Mouse (Mus musculus) stomach, embryonic 14.5 days (tissue): ENCODE measurements around the gene Eddm3b. TPM values are rescaled to one million over a fixed set of nuclear protein-coding genes. Genes with fewer than 3 reads are reported as not detected.

ENCODE experiments used
- ATAC-seq: fragments of 200-750 bp; cut with Nextera tagmentation; 2 replicates; pipeline ENCODE4 v1.8.0; 2017; ENCODE audit warnings: low read depth, moderate TSS enrichment; ENCODE audit not compliant: insufficient number of reproducible peaks, insufficient read depth, low FRiP score
- H3K27ac ChIP-seq: fragments of 300-500 bp; sonication (generic); 2 replicates; pipeline ENCODE4 v1.5.1; 2014; ENCODE audit warnings: mild to moderate bottlenecking, low read length, moderate library complexity, mixed read lengths
- H3K27me3 ChIP-seq: fragments of 300-500 bp; sonication (generic); 2 replicates; pipeline ENCODE4 v1.6.1; 2014; ENCODE audit warnings: low read length, control low read depth, mixed read lengths; ENCODE audit not compliant: control insufficient read depth, insufficient read depth
- H3K36me3 ChIP-seq: fragments of 300-500 bp; sonication (generic); 2 replicates; pipeline ENCODE4 v1.6.1; 2014; ENCODE audit warnings: mild to moderate bottlenecking, control low read depth, low read length, moderate library complexity, mixed read lengths; ENCODE audit not compliant: control insufficient read depth, insufficient read depth
- H3K4me1 ChIP-seq: fragments of 300-500 bp; sonication (generic); 2 replicates; pipeline ENCODE4 v1.6.1; 2014; ENCODE audit warnings: low read length, control low read depth, mixed read lengths; ENCODE audit not compliant: control insufficient read depth, insufficient read depth
- H3K4me2 ChIP-seq: fragments of 300-500 bp; sonication (generic); replicated peaks from 2 replicates; pipeline ENCODE4 v1.6.1; 2014; ENCODE audit warnings: low read depth, low read length, control low read depth
- H3K4me3 ChIP-seq: fragments of 300-500 bp; sonication (generic); 2 replicates; pipeline ENCODE4 v1.5.1; 2014; ENCODE audit warnings: low read depth, low read length, control low read depth
- H3K9ac ChIP-seq: fragments of 300-500 bp; sonication (generic); replicated peaks from 2 replicates; pipeline ENCODE4 v1.6.1; 2014; ENCODE audit warnings: low read depth, mild to moderate bottlenecking, control low read depth, low read length, moderate library complexity, mixed read lengths
- H3K9me3 ChIP-seq: fragments of 300-500 bp; sonication (generic); 2 replicates; pipeline ENCODE4 v1.6.1; 2016; ENCODE audit warnings: low read depth, low read length, control low read depth; ENCODE audit not compliant: control insufficient read depth
- WGBS: fragments of 180-500 bp; shearing (Covaris S2); extraction: QIAGEN DNeasy Blood & Tissue Kit; methylation state at CpG from one replicate; pipeline ENCODE4 v1.1.7; 2014; 5-methylcytosine and 5-hydroxymethylcytosine counted together
- polyA plus RNA-seq: library from polyadenylated mRNA; unstranded; fragments of >200 nt; fragmentation: Nextera tagmentation; extraction: Ambion mirVana; gene quantifications from 2 replicates; pipeline ENCODE4 v1.2.1, GENCODE M21; 2014

Gene Eddm3b
- polyA plus RNA-seq, 1 experiment from 2014 or later = not detected

DNA sequence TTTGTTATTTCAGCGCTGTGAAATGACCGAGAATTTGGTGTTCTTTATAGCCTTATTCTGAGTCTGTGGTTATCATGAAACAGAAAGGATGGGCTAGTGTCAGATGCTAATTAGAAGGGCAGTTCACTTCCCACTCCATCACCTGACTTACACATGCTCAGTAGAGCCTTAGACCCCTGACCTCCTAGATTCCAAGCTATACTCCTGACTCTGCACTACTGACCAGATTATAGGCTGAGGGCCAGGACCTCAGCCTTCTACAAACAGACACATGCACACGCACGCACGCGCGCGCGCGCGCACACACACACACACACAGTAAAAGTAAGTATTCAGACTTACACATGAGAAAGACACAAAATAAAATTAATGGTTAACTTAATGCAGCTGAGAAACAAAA is 15.3 kb upstream of the Eddm3b start:
- WGBS = 96% methylated on average over 11 of the region's 11 CpGs
- Histone ChIP-seq H3K4me3 (no peak overlapping the region), H3K9me3 (no peaks in the 10 kb centered on the region), H3K4me1 (0 out of 2 replicates have a peak, but pooled peaks cover 2% of the 10 kb centered on the region), H3K27me3 (no peaks in the 10 kb centered on the region), H3K27ac (no peak overlapping the region), H3K4me2 (no peak overlapping the region), H3K9ac (no peak overlapping the region), H3K36me3 (no peaks in the 10 kb centered on the region)
- ATAC-seq = no peak

GRCm38 (mm10) chr14:51101284-51101683 is 12.9 kb upstream of the Eddm3b start:
- H3K4me3 ChIP-seq = no peak overlapping the region
- H3K36me3 ChIP-seq = 0 out of 2 replicates have a peak, but pooled peaks cover 4% of the 10 kb centered on the region
- no peak overlapping the region for H3K9ac ChIP-seq
- 70% methylated on average over 9 of the region's 9 CpGs for WGBS
- no peaks in the 10 kb centered on the region for H3K9me3 ChIP-seq
- H3K27me3 ChIP-seq = no peaks in the 10 kb centered on the region
- no peak overlapping the region for H3K27ac ChIP-seq
- H3K4me2 ChIP-seq = no peak overlapping the region
- H3K4me1 ChIP-seq = no peaks in the 10 kb centered on the region
- no peak for ATAC-seq

GRCm38 (mm10) chr14:51103217-51103616 is 11.0 kb upstream of the Eddm3b start:
- Histone ChIP-seq H3K9me3 (no peaks in the 10 kb centered on the region), H3K9ac (no peak overlapping the region), H3K36me3 (0 out of 2 replicates have a peak, but pooled peaks cover 4% of the 10 kb centered on the region), H3K4me2 (no peak overlapping the region), H3K4me3 (no peak overlapping the region), H3K27me3 (no peaks in the 10 kb centered on the region), H3K27ac (no peak overlapping the region), H3K4me1 (no peaks in the 10 kb centered on the region)
- WGBS = 63% methylated on average over 3 of the region's 3 CpGs
- no peak for ATAC-seq

- ATAC-seq = no peak
- Histone ChIP-seq H3K4me3 (no peak overlapping the region), H3K4me1 (no peaks in the 10 kb centered on the region), H3K9ac (no peak overlapping the region), H3K4me2 (no peak overlapping the region), H3K9me3 (no peaks in the 10 kb centered on the region), H3K36me3 (0 out of 2 replicates have a peak, but pooled peaks cover 4% of the 10 kb centered on the region), H3K27ac (no peak overlapping the region), H3K27me3 (no peaks in the 10 kb centered on the region)
- WGBS = 75% methylated on average over 2 of the region's 2 CpGs
Measured at GRCm38 (mm10) chr14:51104366-51104765, 9.9 kb upstream of the Eddm3b start.

GRCm38 (mm10) chr14:51106449-51106967 is 7.7 kb upstream of the Eddm3b start:
- Histone ChIP-seq H3K9me3 (no peaks in the 10 kb centered on the region), H3K4me2 (no peak overlapping the region), H3K9ac (no peak overlapping the region), H3K4me3 (no peak overlapping the region), H3K27me3 (no peaks in the 10 kb centered on the region), H3K36me3 (0 out of 2 replicates have a peak, but pooled peaks cover 4% of the 10 kb centered on the region), H3K4me1 (no peaks in the 10 kb centered on the region), H3K27ac (no peak overlapping the region)
- ATAC-seq = no peak

- Histone ChIP-seq H3K36me3 (no peaks in the 10 kb centered on the region), H3K9me3 (no peaks in the 10 kb centered on the region), H3K4me2 (no peak overlapping the region), H3K9ac (no peak overlapping the region), H3K4me3 (no peak overlapping the region), H3K27ac (no peak overlapping the region), H3K4me1 (no peaks in the 10 kb centered on the region), H3K27me3 (no peaks in the 10 kb centered on the region)
- no peak for ATAC-seq
- WGBS = 70% methylated on average over 3 of the region's 3 CpGs
Measured at GRCm38 (mm10) chr14:51111966-51112365, 2.3 kb upstream of the Eddm3b start.

- Histone ChIP-seq H3K27ac (no peak overlapping the region), H3K4me1 (no peaks in the 10 kb centered on the region), H3K9me3 (no peaks in the 10 kb centered on the region), H3K4me2 (no peak overlapping the region), H3K36me3 (no peaks in the 10 kb centered on the region), H3K27me3 (no peaks in the 10 kb centered on the region), H3K4me3 (no peak overlapping the region), H3K9ac (no peak overlapping the region)
- WGBS = 40% methylated on average over 9 of the region's 9 CpGs
- no peak for ATAC-seq
Measured at GRCm38 (mm10) chr14:51113476-51113875, 750 bp upstream of the Eddm3b start.

- ATAC-seq = no peak
- Histone ChIP-seq H3K4me1 (no peaks in the 10 kb centered on the region), H3K9ac (no peak overlapping the region), H3K27ac (no peak overlapping the region), H3K4me3 (no peak overlapping the region), H3K4me2 (no peak overlapping the region), H3K27me3 (no peaks in the 10 kb centered on the region), H3K36me3 (no peaks in the 10 kb centered on the region), H3K9me3 (no peaks in the 10 kb centered on the region)
- 80% methylated on average over 6 of the region's 6 CpGs for WGBS
Measured at GRCm38 (mm10) chr14:51125684-51126083, 11.5 kb downstream of the Eddm3b start.

GRCm38 (mm10) chr14:51127648-51128258 is 13.5 kb downstream of the Eddm3b start:
- no peaks in the 10 kb centered on the region for H3K4me1 ChIP-seq
- no peak overlapping the region for H3K4me2 ChIP-seq
- no peak overlapping the region for H3K9ac ChIP-seq
- WGBS = 59% methylated on average over 2 of the region's 2 CpGs
- H3K36me3 ChIP-seq = no peaks in the 10 kb centered on the region
- peak; percentile 68; the same call in 1 of the 2 replicates for ATAC-seq
- H3K27ac ChIP-seq = no peak overlapping the region
- H3K9me3 ChIP-seq = no peaks in the 10 kb centered on the region
- no peak overlapping the region for H3K4me3 ChIP-seq
- no peaks in the 10 kb centered on the region for H3K27me3 ChIP-seq
